Mouse (Mus musculus): ENCODE measurements around the gene Aldh4a1. TPM values are rescaled to one million over a fixed set of nuclear protein-coding genes. Genes with fewer than 3 reads are reported as not detected.

Aldh4a1 gene
- total RNA-seq, 2 experiments from 2014 or later, result 15.6 to 15.7 TPM

DNA sequence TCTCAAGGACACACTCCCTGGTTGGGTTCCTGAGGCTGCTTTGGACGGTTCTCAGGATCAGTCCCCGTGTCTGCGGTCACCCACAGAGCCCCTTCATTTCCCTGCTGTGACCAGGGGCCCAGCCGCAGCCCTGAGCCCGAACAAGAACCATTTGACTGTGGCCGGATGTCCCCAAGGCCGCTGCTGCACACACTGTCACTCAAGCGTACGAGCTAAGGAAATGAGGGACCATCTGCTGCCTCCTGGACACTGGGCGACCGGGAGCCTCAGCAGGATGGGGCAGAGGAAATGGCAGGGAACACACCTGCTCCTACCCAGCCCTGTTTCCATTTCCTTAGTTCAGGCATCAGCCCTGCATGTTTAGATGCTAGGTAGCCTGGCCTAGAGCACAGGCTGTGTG lies 28.2 kb downstream of the Aldh4a1 start:
- intact Hi-C loops (cut with DNase I), result no loop called here
- DNase-seq, result no peak

DNA sequence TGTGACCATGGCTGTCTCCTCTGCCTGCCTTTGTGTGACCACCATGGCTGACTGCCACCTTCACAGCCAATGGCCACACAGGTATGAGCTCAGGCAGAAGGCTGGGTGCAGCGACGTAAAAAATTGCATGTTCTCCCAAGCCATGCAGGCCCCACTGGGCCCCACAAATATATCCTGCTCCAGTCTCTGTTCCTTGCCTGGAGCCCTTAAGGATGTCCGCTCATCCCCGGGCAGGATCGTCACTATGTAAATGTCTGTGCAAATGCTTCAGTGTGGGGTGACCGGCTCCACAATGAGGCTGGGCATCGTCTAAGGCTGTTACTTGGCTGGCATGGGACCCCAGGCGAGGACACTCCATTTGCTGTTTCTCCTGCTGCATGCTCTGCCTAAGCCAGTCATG lies 30.6 kb downstream of the Aldh4a1 start, which contains the start of gene Tas1r2:
TSS of gene Tas1r2 (plus strand) at position 301 of the 400 bp plus-strand sequence.
- intact Hi-C loops (cut with DNase I), result no loop called here

DNA sequence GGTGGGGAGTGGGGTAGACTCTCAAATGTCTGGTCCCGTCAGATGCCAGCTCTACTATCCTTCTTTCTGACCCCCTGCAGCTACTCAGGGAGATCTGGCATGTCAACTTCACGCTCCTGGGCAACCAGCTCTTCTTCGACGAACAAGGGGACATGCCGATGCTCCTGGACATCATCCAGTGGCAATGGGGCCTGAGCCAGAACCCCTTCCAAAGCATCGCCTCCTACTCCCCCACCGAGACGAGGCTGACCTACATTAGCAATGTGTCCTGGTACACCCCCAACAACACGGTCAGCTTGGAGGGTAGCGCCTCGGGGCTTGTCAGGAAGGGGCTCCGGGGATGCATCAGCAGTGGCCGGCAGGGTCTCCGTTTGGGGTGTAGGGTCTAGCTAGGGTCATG lies 39.2 kb downstream of the Aldh4a1 start:
- intact Hi-C loops (cut with DNase I), result no loop called here

More for the DNA sequence above, 30.6 kb downstream of the Aldh4a1 start, which contains the start of gene Tas1r2:
- DNase-seq, result no peak

DNA sequence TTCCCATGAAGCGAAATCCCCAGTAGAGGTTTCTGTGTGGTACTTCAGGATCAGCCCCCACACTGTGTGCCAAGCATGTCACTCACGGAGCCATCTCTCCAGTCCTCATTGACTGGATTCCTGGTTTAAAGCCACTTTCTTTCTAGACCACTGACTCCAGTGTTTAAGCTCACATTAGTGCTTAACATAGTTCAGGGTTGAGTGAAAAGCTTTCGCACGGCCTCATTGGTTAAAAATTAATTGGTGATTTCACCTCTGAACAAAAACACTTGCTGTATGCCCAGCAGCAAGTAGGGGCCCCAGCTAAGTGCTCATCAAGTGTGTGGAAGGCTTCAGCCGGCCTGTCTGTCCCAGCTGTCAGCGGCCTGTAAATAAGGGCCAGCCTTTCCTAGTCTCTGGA lies 45.0 kb downstream of the Aldh4a1 start:
- DNase-seq, result no peak
- intact Hi-C loops (cut with DNase I), result no loop called here

More for the DNA sequence above, 39.2 kb downstream of the Aldh4a1 start:
- no peak for DNase-seq

DNA sequence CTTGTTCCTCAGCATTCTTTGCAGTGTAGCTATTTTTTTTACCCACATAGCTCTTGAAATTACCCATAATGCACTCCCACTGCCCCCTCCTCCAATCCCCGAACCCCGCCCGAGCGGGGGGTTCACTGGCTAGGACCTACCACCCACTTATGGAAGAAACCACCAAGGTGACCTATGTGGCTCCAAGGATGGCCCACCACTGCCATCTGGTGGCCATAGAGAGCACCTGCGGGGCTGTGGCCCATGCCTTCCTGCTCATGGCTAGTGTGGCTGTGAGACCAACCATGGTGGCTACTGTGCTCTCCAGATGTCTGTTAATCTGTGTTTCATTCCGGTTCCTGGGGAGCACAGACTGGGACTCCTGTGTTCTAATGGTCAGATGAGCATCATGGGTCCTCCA lies 47.2 kb downstream of the Aldh4a1 start:
- peak; percentile 39 to 64 for DNase-seq
- intact Hi-C loops (cut with DNase I), result loop anchor here (2.0 kb wide), 1 partner anchor 25 kb away; no protein-coding TSS in a partner anchor

DNA sequence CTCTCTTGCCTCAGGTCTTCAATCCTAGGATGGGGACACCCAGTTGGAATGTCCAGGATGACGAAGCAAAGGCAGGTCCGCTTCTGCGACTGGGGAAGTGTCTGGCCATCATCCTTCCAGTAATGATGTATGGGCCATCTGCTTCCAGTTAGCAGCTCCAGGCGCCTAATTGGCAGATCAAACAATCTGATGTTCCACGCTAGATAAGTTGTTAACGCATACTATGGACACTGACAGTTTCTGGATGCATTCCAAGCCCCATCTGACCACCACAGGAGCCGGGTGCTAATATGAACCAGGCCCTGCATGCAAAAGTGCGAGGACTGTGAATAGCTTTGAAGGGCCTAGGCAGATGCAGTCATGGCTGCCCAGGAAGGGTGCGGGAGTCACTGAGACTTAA lies 53.0 kb downstream of the Aldh4a1 start:
- intact Hi-C loops (cut with DNase I), result no loop called here

DNA sequence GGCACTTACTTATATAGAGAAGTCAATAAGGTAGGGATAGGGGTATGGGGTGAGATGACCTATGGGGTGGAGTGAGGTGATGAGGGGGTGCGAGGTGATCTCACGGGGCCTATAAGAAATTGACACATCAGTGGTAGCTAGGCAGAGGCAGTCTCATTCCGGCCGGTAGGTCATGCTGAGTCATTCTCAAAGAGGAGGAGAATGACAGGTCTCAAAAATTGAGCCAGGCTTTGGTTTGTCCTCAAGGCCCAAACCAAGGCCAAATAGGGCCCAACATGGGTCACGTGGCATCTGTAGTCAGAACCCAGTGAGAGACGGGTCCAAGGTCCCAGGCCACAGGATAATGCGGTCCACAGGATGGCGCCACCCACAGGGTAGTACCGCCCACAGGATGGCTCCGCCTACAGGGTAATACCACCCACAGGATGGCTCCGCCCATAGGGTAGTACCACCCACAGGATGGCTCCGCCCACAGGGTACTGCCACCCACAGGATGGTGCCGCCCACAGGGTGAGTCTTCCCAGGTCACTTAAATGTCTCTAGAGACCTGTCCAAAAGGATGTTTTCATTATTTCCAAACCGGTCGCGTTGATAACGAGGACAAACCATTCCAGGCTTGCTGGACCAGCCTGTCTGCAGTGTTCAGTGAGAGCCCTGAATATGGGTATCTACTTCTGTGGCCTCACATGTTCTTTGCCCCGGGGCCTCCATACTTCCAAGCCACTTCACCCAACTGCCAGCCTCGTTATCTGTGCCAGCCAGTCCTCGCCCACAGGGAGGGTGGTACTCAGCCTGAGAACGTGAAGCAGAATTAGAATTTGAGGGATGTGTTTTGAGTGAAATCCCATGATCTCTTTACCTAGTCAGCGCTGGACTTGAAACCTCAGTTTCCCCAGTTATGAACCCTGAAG lies 61.3 kb downstream of the Aldh4a1 start:
- intact Hi-C loops (cut with DNase I), result loop anchor here (1.0 kb wide), 1 partner anchor 174 kb away; no protein-coding TSS in a partner anchor
- no peak for DNase-seq

More for the DNA sequence above, 53.0 kb downstream of the Aldh4a1 start:
- no peak for DNase-seq

DNA sequence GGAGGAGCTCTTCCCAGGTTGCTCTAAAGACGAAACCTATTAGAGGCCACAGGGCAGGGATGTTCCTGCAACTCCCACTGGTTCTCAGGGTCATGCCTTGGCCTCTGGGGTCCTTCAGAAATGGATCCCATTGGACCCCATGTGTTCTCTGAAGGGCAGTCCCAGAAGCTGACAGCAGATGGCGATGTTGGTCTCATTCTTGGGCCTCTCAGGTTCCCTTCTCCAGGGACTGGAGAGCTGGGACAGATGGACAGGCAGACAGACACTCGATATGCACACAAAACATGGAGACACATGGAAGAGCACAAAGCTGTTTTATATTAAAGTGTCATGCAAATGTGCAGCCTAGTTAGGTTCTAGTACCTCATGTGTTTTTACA lies 62.0 kb downstream of the Aldh4a1 start:
- intact Hi-C loops (cut with DNase I), result loop anchor here (1.0 kb wide), 1 partner anchor 174 kb away; no protein-coding TSS in a partner anchor
- DNase-seq, result peak; percentile 46 to 70

DNA sequence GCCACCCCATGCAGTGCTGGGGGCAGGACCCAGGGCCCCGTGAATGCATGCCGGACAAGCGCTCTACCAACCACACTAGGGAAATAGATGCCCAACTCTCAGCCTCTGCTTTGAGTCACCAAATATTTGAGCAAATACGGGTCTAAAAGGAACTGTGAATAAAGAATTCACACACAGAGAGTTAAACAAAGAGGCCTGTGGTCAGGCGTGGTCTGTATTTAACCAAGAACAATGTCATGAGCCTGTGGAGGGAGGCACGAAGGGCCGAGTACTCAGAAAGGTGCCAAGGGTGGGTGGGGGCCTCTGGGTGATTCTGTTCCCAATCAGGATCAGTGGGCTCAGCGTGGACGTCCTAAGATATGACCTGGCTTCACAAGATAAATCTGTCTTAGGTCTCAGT lies 65.4 kb downstream of the Aldh4a1 start:
- no peak for DNase-seq
- intact Hi-C loops (cut with DNase I), result no loop called here

DNA sequence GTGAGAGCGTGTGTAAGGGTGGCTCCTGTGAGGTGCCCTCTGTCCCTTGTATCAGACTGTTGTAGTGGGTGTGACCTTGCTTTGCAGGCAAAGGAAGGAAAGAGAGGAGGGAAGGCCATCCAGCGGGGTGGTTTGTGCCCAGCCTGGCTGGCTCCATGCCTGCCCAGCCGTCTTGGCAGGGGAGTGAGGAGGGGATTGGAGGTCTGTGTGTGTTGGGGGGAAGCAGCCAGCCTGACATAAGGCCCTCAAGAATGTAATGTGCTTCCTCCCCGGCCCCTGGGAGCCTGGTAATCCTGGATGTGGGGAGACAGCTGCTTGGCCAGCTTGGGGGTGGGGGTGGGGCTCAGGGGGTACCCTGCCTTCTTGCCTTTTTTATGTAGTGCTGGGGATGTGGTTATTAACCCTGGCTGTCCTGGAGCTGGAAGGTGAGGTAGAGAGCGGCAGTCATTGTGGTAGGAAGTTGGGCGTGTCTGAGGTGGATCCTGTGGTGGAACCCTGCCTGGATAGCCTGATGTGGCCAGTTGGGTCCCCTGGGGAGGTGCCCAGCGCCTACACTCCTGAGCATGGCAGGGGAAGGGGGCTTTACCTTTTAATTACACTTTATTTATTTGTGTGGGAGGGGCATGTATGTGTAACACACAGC lies 67.1 kb downstream of the Aldh4a1 start:
- intact Hi-C loops (cut with DNase I), result no loop called here
- no peak for DNase-seq

DNA sequence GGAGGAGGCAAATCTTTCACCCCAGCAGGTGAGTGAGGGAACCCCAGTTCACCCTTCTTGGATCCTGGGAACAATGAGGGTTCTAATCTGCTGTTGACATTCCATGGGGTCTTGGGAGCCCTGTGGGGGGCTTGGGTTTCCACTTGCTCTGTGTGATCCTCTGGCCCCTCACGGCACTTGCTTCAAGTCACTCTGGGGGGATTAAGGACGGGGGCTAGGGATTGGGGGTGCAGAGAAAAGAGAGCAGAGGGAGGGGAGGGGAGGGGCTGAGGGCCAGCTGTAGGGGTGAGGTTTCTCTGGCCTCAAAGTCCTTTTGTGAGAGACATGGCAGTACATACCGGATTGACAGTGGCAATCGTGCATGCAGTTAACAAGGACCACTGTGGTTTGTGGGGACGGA lies 70.6 kb downstream of the Aldh4a1 start:
- intact Hi-C loops (cut with DNase I), result no loop called here
- no peak for DNase-seq

DNA sequence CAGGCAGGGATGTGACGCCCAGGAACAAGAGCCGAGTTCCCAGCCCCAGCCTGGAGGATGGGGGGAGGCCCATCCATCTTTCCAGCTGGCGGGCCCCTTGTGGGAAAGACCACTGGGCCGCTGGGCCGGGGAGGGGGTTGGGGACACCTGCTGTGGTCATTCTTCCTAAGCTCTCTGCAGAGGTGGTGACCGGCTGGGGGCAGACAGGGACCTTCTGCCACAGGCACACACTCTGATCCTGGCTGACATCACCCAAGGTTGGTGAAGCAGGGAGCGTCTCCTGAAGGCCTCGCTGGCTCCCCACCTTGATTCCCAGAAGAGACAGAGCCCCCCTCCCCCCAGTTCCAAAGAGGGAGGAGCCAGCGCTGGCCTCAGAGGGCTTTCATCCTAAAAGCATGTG lies 75.1 kb downstream of the Aldh4a1 start:
- DNase-seq, result no peak
- intact Hi-C loops (cut with DNase I), result no loop called here

DNA sequence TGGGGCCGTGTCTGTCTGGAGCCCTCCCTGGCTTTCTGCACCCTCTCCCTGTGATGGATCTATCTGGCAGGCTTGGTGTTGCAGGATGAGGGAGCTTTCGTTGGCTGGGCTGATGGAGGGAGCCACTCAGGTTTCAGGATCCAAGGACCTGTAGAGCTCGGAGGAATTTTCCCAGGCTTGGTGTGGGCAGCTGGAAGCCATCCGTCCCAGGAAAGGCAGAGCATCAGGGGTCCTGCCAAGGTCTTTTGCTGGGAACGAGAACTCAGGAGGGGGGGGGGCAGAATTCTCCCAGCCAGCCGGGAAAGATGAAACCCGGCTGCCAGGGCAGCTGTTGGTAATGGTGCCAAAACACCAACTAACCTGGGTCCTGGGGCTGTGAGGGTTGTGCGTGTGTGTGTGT lies 75.9 kb downstream of the Aldh4a1 start:
- DNase-seq, result no peak
- intact Hi-C loops (cut with DNase I), result no loop called here

Small RNAs within 50 kb of the gene (microRNA-seq; reads per million reads assigned to microRNA genes)
- gene Gm25571 (0 reads per million in 2 experiments), gene Mir7020 (0 reads per million in 2 experiments)

Other genes starting within 250 kb of the Aldh4a1 start
- 10 to 100 TPM; 11.5 to 13.0 TPM for gene Iffo2, start 92.3 kb upstream of the Aldh4a1 start, total RNA-seq (2021)
- gene Gm21969, start 19.7 kb upstream of the Aldh4a1 start, total RNA-seq (2021), result not detected
- not detected for gene Tas1r2, start 30.7 kb downstream of the Aldh4a1 start, total RNA-seq (2021)
- gene Pax7, start 210.7 kb downstream of the Aldh4a1 start, total RNA-seq (2021), result not detected

All from heart, postnatal 10 days (tissue).